Mouse (Mus musculus): ENCODE results near the gene Pank3. TPM values are rescaled to one million over a fixed set of nuclear protein-coding genes. Genes with fewer than 3 reads are reported as not detected.

Gene Pank3
- 11.6 and 17.7 TPM in 2 replicates for polyA plus RNA-seq (2015; fragmentation: Nextera tagmentation; extraction: Ambion mirVana)

GRCm38 (mm10) chr11:35769188-35769745 lies at the start of gene Pank3:
Gene Pank3 (plus strand): TSS chr11:35769484.

GRCm38 (mm10) chr11:35798874-35799273 lies 29.6 kb downstream of the Pank3 start, which contains the start of gene Fbll1:
Gene Fbll1 (minus strand): TSS chr11:35798884.

GRCm38 (mm10) chr11:35834022-35834760 lies 64.9 kb downstream of the Pank3 start, which contains the start of gene Rars:
Gene Rars (minus strand): TSS chr11:35834506.

MicroRNA genes within 50 kb of the gene (microRNA counts, 519-probe panel; counts per million panel counts)
- microRNA mmu-miR-103 = 4,544 counts per million, percentile 85 among the panel's probes with 10 or more counts

Small RNA genes lying within 50 kb of the gene (microRNA-seq; reads per million reads assigned to microRNA genes)
- gene Mir103-1 = 3.1 reads per million, percentile 2 among the genes with 10 or more reads in this experiment

Other genes with a start within 250 kb of the Pank3 start
- gene Fbll1, start 29.4 kb downstream of the Pank3 start, polyA plus RNA-seq (2015; fragmentation: Nextera tagmentation; extraction: Ambion mirVana) = not detected in 2 replicates
- 54.9 and 59.7 TPM in 2 replicates for gene Rars, start 65.0 kb downstream of the Pank3 start, polyA plus RNA-seq (2015; fragmentation: Nextera tagmentation; extraction: Ambion mirVana)
- 9.4 and 10.1 TPM in 2 replicates for gene Wwc1, start 211.0 kb downstream of the Pank3 start, polyA plus RNA-seq (2015; fragmentation: Nextera tagmentation; extraction: Ambion mirVana)